Mouse (Mus musculus): ENCODE data around the gene Rab22a.

Gene Rab22a

GRCm38 (mm10) chr2:173722251-173722857, 62.8 kb downstream of the Rab22a start:
- no peak for DNase-seq (ENCODE audit: low spot score)

- no peak for DNase-seq (ENCODE audit: low spot score)
These were observed 64.8 kb downstream of the Rab22a start for GRCm38 (mm10) chr2:173724382-173724781.

GRCm38 (mm10) chr2:173724940-173725807, 65.6 kb downstream of the Rab22a start:
- DNase-seq (ENCODE audit: low spot score) = no peak

- DNase-seq (ENCODE audit: low spot score) = no peak
These were observed 66.3 kb downstream of the Rab22a start for GRCm38 (mm10) chr2:173725819-173726218.

- no peak for DNase-seq (ENCODE audit: low spot score)
These were observed 70.9 kb downstream of the Rab22a start for GRCm38 (mm10) chr2:173730444-173730966.

- DNase-seq (ENCODE audit: low spot score) = no peak
These were observed 74.9 kb downstream of the Rab22a start for GRCm38 (mm10) chr2:173734426-173734825.

GRCm38 (mm10) chr2:173737222-173737989, 77.8 kb downstream of the Rab22a start, which contains the start of gene Vapb:
Vapb (plus strand) TSS chr2:173737511.
- DNase-seq (ENCODE audit: low spot score) = peak; percentile 97

GRCm38 (mm10) chr2:173738232-173738631, 78.7 kb downstream of the Rab22a start:
- DNase-seq (ENCODE audit: low spot score) = no peak

- no peak for DNase-seq (ENCODE audit: low spot score)
These were observed 79.5 kb downstream of the Rab22a start for GRCm38 (mm10) chr2:173739107-173739506.

GRCm38 (mm10) chr2:173742090-173742489, 82.5 kb downstream of the Rab22a start:
- DNase-seq (ENCODE audit: low spot score) = no peak

- DNase-seq (ENCODE audit: low spot score) = no peak
These were observed 83.2 kb downstream of the Rab22a start for GRCm38 (mm10) chr2:173742744-173743143.

- no peak for DNase-seq (ENCODE audit: low spot score)
These were observed 84.7 kb downstream of the Rab22a start for GRCm38 (mm10) chr2:173744070-173744815.

GRCm38 (mm10) chr2:173748961-173749659, 89.5 kb downstream of the Rab22a start:
- no peak for DNase-seq (ENCODE audit: low spot score)

- DNase-seq (ENCODE audit: low spot score) = no peak
These were observed 96.0 kb downstream of the Rab22a start for GRCm38 (mm10) chr2:173755433-173756144.

All from left cerebral cortex, adult 11 months (tissue).